Mouse (Mus musculus) granulocyte monocyte progenitor cell, adult 5-6 weeks (primary cell): ENCODE results near the gene Daglb. TPM values are rescaled to one million over a fixed set of nuclear protein-coding genes. Genes with fewer than 3 reads are reported as not detected.

Experiments
- total RNA-seq, 2 experiments: library from RNA; stranded (forward) in 1 of 2; stranded (reverse) in 1 of 2; fragments of 200-712, 200-1000 nt in 1 of 2; fragments of >200 nt in 1 of 2; fragmentation: Nextera tagmentation in 1 of 2; gene quantifications; 2 replicates each; pipeline ENCODE4 v1.2.3; 2014 to 2017

The Daglb gene
- total RNA-seq, 2 experiments from 2014 or later: 11.7 to 25.0 TPM

Other genes with a start within 250 kb of the Daglb start
- not detected in 2 replicates for gene Spdye4a, start 237.7 kb upstream of the Daglb start, total RNA-seq (2014; fragmentation: Nextera tagmentation)
- gene Spdye4a, start 237.7 kb upstream of the Daglb start, total RNA-seq (2017): not detected in 2 replicates
- gene Zfp12, start 229.4 kb upstream of the Daglb start, total RNA-seq (2014; fragmentation: Nextera tagmentation): 7.6 and 8.6 TPM in 2 replicates
- 10.6 and 12.6 TPM in 2 replicates for gene Zfp12, start 229.4 kb upstream of the Daglb start, total RNA-seq (2017)
- gene Zfp316, start 194.6 kb upstream of the Daglb start, total RNA-seq (2014; fragmentation: Nextera tagmentation): 2.8 and 3.5 TPM in 2 replicates
- gene Zfp316, start 194.6 kb upstream of the Daglb start, total RNA-seq (2017): 2.7 and 3.5 TPM in 2 replicates
- gene Zfp853, start 171.0 kb upstream of the Daglb start, total RNA-seq (2014; fragmentation: Nextera tagmentation): not detected in 2 replicates
- not detected in 2 replicates for gene Zfp853, start 171.0 kb upstream of the Daglb start, total RNA-seq (2017)
- 40.5 and 47.3 TPM in 2 replicates for gene E130309D02Rik, start 149.2 kb upstream of the Daglb start, total RNA-seq (2014; fragmentation: Nextera tagmentation)
- 16.5 and 22.4 TPM in 2 replicates for gene E130309D02Rik, start 149.2 kb upstream of the Daglb start, total RNA-seq (2017)
- 57.9 and 81.0 TPM in 2 replicates for gene Zdhhc4, start 135.3 kb upstream of the Daglb start, total RNA-seq (2014; fragmentation: Nextera tagmentation)
- gene Zdhhc4, start 135.3 kb upstream of the Daglb start, total RNA-seq (2017): 38.5 and 49.2 TPM in 2 replicates
- not detected in 2 replicates for gene Grid2ip, start 107.2 kb upstream of the Daglb start, total RNA-seq (2014; fragmentation: Nextera tagmentation)
- not detected in 2 replicates for gene Grid2ip, start 107.2 kb upstream of the Daglb start, total RNA-seq (2017)
- gene Kdelr2, start 60.7 kb upstream of the Daglb start, total RNA-seq (2014; fragmentation: Nextera tagmentation): 82.9 and 104 TPM in 2 replicates
- gene Kdelr2, start 60.7 kb upstream of the Daglb start, total RNA-seq (2017): 161 and 171 TPM in 2 replicates
- 349 and 471 TPM in 2 replicates for gene Rac1, start 63.5 kb downstream of the Daglb start, total RNA-seq (2014; fragmentation: Nextera tagmentation)
- 118 and 134 TPM in 2 replicates for gene Rac1, start 63.5 kb downstream of the Daglb start, total RNA-seq (2017)
- gene Cyth3, start 157.9 kb downstream of the Daglb start, total RNA-seq (2014; fragmentation: Nextera tagmentation): 3.7 and 3.8 TPM in 2 replicates
- gene Cyth3, start 157.9 kb downstream of the Daglb start, total RNA-seq (2017): 4.4 and 5.1 TPM in 2 replicates